Mouse (Mus musculus): ENCODE measurements around the gene 4930402H24Rik. TPM values are rescaled to one million over a fixed set of nuclear protein-coding genes. Genes with fewer than 3 reads are reported as not detected.

The 4930402H24Rik gene
- polyA plus RNA-seq, 1 experiment from 2014 or later: 40.6 TPM

DNA sequence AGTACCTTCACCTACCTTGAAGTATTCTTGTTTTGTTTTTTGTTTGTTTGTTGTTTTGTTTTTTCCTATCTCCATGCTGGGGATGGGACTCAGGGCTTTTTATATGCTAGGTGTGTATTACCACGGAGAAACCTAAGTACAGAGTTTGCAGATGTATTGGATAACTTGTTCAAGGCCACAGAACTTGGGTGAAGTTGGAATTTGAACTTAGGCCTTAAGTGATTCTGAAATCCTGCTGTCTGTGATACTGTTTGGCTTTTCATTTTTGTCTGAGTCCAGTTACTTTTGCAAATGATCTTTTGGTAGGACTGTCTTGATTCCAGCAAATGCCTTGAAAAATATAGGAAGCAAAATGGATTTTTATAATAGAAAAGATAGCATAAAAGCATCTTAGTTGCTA is 5.5 kb upstream of the 4930402H24Rik start:
- Histone ChIP-seq H3K4me1 (peaks cover 15% of the 10 kb centered on the region), H3K4me2 (no peak overlapping the region), H3K27me3 (no peaks in the 10 kb centered on the region), H3K9me3 (replicated peaks) (no peaks in the 10 kb centered on the region), H3K9ac (no peak overlapping the region), H3K4me3 (replicated peaks) (no peak overlapping the region), H3K36me3 (no peaks in the 10 kb centered on the region), H3K27ac (no peak overlapping the region)
- WGBS: 69% methylated on average over 1 of the region's 1 CpGs
- ATAC-seq (replicated peaks; ENCODE audit: low FRiP score): no peak

DNA sequence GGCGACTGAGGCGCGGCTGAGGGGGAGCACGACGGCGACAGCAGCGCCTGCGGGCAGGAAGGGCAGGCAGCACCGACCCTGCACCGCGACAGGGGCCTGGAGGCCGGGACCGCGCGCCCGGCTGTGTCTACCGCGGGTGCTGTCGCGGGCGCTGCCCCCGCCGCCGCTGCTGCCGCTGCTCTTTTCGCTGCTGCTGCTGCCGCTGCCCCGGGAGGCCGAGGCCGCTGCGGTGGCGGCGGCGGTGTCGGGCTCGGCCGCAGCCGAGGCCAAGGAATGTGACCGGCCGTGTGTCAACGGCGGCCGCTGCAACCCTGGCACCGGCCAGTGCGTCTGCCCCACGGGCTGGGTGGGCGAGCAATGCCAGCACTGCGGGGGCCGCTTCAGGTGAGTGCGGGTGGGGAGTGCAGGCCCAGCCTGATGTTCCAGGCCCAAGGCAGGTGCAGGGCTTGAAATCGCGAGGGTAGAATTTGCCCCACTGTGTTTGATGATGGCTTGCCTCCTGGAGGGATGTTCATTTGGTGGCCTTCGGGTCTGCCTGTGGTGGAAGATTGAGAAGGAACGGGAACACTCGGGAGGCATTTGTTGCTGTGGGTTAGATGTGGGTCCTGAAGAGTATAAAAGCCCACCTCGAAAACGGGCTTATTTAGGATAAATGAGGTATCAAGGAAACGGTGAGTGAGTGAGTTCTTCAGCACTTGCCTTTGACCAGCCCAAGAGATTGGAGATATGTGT is 544 bp upstream of the 4930402H24Rik start:
- ATAC-seq (replicated peaks; ENCODE audit: low FRiP score): peak; percentile 75

DNA sequence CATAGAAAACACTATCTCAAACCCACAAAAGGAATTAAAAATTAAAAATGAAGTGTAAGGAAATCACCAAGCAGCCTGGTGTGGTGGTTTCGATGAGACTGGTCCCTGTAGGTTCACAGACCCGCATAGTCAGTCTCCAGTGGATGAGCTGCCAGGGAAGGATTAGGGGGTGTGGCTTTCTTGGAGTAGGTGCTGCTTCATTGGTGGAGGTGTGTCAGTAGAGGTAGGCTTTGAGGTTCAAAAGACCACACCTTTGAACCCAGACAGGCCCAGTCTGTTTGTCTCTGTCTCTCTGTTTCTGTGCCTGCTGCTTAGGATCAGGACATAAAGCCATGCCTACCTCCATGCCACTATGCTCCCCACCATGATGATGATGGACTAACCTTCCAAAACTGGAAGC is 7.4 kb downstream of the 4930402H24Rik start:
- WGBS: 83% methylated on average over 2 of the region's 2 CpGs
- H3K36me3 ChIP-seq: 0 out of 2 replicates have a peak, but pooled peaks cover 8% of the 10 kb centered on the region
- no peaks in the 10 kb centered on the region for H3K9me3 ChIP-seq (replicated peaks)
- no peak for ATAC-seq (replicated peaks; ENCODE audit: low FRiP score)
- H3K9ac ChIP-seq: no peak overlapping the region
- no peak overlapping the region for H3K4me2 ChIP-seq
- no peak overlapping the region for H3K4me3 ChIP-seq (replicated peaks)
- 0 out of 2 replicates have a peak, but pooled peaks cover 5% of the 10 kb centered on the region for H3K4me1 ChIP-seq
- H3K27me3 ChIP-seq: no peaks in the 10 kb centered on the region
- no peak overlapping the region for H3K27ac ChIP-seq

More for the DNA sequence above, 544 bp upstream of the 4930402H24Rik start:
- Histone ChIP-seq H3K9me3 (replicated peaks) (no peaks in the 10 kb centered on the region), H3K9ac (peak overlapping the region; percentile 96), H3K27me3 (no peaks in the 10 kb centered on the region), H3K27ac (peak overlapping the region; percentile 80), H3K4me3 (replicated peaks) (peak overlapping the region; percentile 93), H3K36me3 (0 out of 2 replicates have a peak, but pooled peaks cover 3% of the 10 kb centered on the region), H3K4me2 (peak overlapping the region; percentile 76), H3K4me1 (peaks cover 22% of the 10 kb centered on the region)
- WGBS: under 1% methylated on average over 47 of the region's 58 CpGs

DNA sequence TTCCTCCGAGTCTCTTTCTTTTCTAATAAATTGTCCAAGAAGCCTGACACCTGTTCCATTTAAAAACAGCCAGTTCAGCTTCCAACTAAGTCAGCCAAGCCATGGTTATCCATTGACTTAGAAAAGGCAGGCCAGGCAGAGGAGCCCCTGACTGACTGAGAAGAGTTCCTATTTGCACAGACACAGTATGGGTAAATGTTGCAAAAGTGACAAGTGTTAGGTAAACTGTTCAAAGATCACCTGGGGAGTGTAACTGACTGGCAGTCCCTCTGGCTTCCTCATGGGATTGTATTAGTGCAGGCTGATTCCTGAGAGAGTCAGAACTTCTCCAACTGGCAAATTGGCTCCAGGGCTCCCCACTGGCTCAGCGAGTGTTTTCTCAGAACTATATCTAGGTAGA is 8.3 kb downstream of the 4930402H24Rik start:
- ATAC-seq (replicated peaks; ENCODE audit: low FRiP score): no peak
- Histone ChIP-seq H3K9me3 (replicated peaks) (no peaks in the 10 kb centered on the region), H3K4me1 (0 out of 2 replicates have a peak, but pooled peaks cover 5% of the 10 kb centered on the region), H3K27ac (no peak overlapping the region), H3K27me3 (no peaks in the 10 kb centered on the region), H3K36me3 (0 out of 2 replicates have a peak, but pooled peaks cover 4% of the 10 kb centered on the region), H3K9ac (no peak overlapping the region), H3K4me3 (replicated peaks) (no peak overlapping the region), H3K4me2 (no peak overlapping the region)
- WGBS: 85% methylated on average over 2 of the region's 2 CpGs

DNA sequence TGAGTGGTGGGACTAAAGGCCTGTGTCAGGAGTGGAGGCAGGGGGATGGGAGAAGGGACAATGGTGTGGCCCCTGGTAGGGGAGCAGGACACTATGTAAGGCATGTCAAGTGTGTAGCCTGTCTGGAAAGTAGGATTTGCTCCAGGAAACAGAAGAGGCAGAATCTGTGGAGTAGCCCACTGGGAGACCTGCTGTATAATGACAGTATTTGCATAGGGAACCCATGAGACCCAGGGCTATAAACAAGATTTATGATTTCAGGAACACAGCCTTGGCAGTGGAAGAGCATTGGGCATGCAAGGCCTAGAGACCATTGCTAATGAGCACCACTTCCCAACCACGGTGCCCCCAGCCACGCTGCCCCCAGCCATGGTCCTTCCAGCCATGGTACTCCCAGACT is 9.3 kb downstream of the 4930402H24Rik start:
- WGBS: 62% methylated on average over 2 of the region's 2 CpGs
- no peak overlapping the region for H3K27ac ChIP-seq
- no peaks in the 10 kb centered on the region for H3K27me3 ChIP-seq
- no peak overlapping the region for H3K4me2 ChIP-seq
- no peak overlapping the region for H3K4me3 ChIP-seq (replicated peaks)
- no peak for ATAC-seq (replicated peaks; ENCODE audit: low FRiP score)
- 0 out of 2 replicates have a peak, but pooled peaks cover 4% of the 10 kb centered on the region for H3K36me3 ChIP-seq
- no peak overlapping the region for H3K9ac ChIP-seq
- H3K9me3 ChIP-seq (replicated peaks): no peaks in the 10 kb centered on the region
- H3K4me1 ChIP-seq: 0 out of 2 replicates have a peak, but pooled peaks cover 5% of the 10 kb centered on the region

DNA sequence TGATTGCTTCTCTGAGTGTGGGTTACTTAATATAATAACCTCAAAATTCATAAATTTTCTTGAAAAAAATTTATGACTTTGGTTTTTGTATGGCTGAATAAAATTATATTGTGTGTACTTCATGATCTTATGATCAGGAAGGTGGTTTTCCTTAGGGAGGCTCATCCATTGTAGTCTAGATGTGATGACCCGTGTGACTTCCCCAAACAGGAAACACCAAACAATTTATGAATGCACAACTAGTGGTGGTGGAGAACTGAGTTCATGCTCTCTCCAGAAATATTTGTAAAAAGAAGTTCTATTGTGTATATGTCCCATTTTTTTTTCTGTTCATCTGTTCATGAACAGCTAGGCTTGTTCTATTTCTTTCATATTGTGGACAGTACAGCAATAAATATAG is 18.8 kb downstream of the 4930402H24Rik start:
- WGBS: 84% methylated on average over 1 of the region's 1 CpGs
- no peak overlapping the region for H3K4me2 ChIP-seq
- no peaks in the 10 kb centered on the region for H3K9me3 ChIP-seq (replicated peaks)
- no peak overlapping the region for H3K9ac ChIP-seq
- H3K27me3 ChIP-seq: no peaks in the 10 kb centered on the region
- no peak overlapping the region for H3K27ac ChIP-seq
- H3K4me1 ChIP-seq: no peaks in the 10 kb centered on the region
- ATAC-seq (replicated peaks; ENCODE audit: low FRiP score): no peak
- H3K36me3 ChIP-seq: peaks cover 3% of the 10 kb centered on the region; the same call in 1 of the 2 replicates
- no peak overlapping the region for H3K4me3 ChIP-seq (replicated peaks)

DNA sequence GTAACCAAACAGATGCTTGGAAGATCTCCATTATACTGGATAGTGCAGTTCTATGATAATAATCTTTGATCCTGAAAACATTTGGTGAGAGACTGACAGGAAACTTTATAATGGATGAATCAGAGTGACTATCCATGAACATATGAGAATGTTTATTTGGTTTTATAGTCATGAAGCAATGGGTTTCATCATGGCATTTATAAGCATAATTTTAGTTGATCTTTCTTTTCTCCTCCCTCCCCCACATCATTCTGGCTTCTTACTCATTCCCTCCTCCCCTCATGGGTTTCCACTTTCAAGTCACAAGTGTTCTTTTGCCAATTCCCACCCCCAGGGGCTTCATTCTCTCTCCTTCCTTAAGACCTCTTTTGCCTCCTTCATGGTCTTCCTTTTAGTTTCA is 19.2 kb downstream of the 4930402H24Rik start:
- Histone ChIP-seq H3K27ac (0 out of 2 replicates have a peak overlapping the region, but pooled peaks have one; percentile 22), H3K4me2 (no peak overlapping the region), H3K4me3 (replicated peaks) (no peak overlapping the region), H3K36me3 (peaks cover 3% of the 10 kb centered on the region; the same call in 1 of the 2 replicates), H3K9me3 (replicated peaks) (no peaks in the 10 kb centered on the region), H3K9ac (no peak overlapping the region), H3K27me3 (no peaks in the 10 kb centered on the region), H3K4me1 (no peaks in the 10 kb centered on the region)
- ATAC-seq (replicated peaks; ENCODE audit: low FRiP score): no peak

DNA sequence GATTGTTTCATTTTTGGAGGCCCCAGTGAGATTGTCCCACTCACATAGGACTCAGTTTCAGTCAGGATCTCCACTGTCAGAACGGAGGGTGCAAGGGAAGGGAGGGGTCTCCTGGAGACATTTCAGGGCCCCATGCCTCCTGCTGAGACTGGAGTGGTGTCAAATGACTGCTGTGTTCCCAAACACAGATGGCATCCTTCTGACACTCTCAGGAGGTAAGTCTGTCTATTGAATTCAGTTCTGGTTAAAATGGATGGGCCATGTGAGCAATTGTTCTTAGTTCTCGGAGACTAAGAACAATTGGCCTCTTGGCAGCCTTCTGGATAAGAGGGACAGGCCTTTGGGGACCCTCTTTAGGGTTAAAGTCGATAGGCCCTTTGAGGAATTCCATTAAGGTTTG is 28.8 kb downstream of the 4930402H24Rik start:
- no peak overlapping the region for H3K4me2 ChIP-seq
- H3K9ac ChIP-seq: no peak overlapping the region
- 64% methylated on average over 3 of the region's 3 CpGs for WGBS
- H3K27ac ChIP-seq: no peak overlapping the region
- H3K4me1 ChIP-seq: no peaks in the 10 kb centered on the region
- ATAC-seq (replicated peaks; ENCODE audit: low FRiP score): no peak
- H3K9me3 ChIP-seq (replicated peaks): no peaks in the 10 kb centered on the region
- peaks cover 13% of the 10 kb centered on the region; the same call in 1 of the 2 replicates for H3K36me3 ChIP-seq
- H3K27me3 ChIP-seq: no peaks in the 10 kb centered on the region
- H3K4me3 ChIP-seq (replicated peaks): no peak overlapping the region

DNA sequence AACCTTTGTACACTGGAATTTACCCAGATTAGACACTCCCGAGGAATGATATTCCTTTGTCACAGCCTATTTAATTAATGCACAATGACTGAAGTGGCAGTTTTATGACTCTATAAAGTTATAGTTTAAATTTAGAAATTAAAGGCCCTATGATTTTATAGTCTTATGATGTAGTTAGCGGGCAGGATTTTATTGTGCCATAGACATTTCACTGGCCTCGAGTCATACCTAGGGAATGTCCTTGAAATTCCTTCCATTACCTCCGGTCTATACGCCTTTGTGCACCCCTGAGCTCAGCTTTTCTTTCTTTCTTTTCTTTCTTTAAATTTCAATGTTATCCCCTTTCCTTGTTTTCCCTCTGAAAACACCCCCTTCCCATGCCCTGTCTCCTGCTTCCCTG is 35.3 kb downstream of the 4930402H24Rik start:
- Histone ChIP-seq H3K36me3 (no peaks in the 10 kb centered on the region), H3K27ac (no peak overlapping the region), H3K9ac (no peak overlapping the region), H3K9me3 (replicated peaks) (no peaks in the 10 kb centered on the region), H3K4me2 (no peak overlapping the region), H3K27me3 (no peaks in the 10 kb centered on the region), H3K4me3 (replicated peaks) (no peak overlapping the region), H3K4me1 (no peaks in the 10 kb centered on the region)
- no peak for ATAC-seq (replicated peaks; ENCODE audit: low FRiP score)
- 91% methylated on average over 5 of the region's 5 CpGs for whole genome bisulfite sequencing

DNA sequence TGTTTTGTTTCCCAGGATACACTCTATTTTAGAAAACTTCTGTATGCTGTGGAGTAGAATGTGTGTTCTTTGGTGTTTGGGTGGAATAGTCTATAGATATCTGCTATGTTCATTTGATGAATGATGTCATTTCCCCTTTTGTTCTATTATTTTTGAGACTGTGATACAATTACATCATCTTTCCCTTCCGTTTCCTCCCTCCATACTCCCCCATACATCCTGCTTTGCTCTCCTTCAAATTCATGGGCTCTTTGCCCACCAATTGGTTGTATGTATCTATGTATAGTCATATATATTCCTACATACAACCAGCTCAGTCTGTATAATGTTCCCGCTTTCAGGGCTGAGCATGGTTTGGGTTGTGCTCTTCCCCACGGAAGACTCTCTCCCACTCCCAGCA is 44.1 kb downstream of the 4930402H24Rik start:
- Histone ChIP-seq H3K4me3 (replicated peaks) (no peak overlapping the region), H3K9ac (no peak overlapping the region), H3K27me3 (no peaks in the 10 kb centered on the region), H3K36me3 (no peaks in the 10 kb centered on the region), H3K27ac (no peak overlapping the region), H3K4me2 (no peak overlapping the region), H3K9me3 (replicated peaks) (no peaks in the 10 kb centered on the region), H3K4me1 (no peaks in the 10 kb centered on the region)
- ATAC-seq (replicated peaks; ENCODE audit: low FRiP score): no peak
- WGBS: 75% methylated on average over 3 of the region's 3 CpGs

DNA sequence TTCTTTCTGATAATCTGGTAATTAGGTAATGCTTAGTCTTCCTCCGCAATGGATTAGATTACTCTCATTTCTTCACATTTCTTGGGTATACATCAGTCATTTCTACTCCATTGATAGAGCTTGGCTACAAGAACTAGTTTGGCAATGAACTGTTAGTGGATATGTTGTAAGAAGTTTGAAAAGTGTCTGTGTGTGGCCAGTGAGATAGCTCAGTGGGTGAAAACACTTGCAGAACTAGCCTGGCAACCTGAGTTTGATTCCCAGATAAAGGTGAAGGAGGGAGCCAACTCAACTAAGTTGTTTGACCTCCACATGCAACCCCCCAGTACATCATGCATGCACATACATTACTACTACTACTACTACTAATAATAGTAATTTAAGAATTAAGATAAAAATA is 53.2 kb downstream of the 4930402H24Rik start:
- H3K4me2 ChIP-seq: no peak overlapping the region
- no peak for ATAC-seq (replicated peaks; ENCODE audit: low FRiP score)
- H3K9me3 ChIP-seq (replicated peaks): no peaks in the 10 kb centered on the region
- H3K4me3 ChIP-seq (replicated peaks): no peak overlapping the region
- no peaks in the 10 kb centered on the region for H3K27me3 ChIP-seq
- H3K9ac ChIP-seq: no peak overlapping the region
- no peaks in the 10 kb centered on the region for H3K36me3 ChIP-seq
- H3K4me1 ChIP-seq: no peaks in the 10 kb centered on the region
- 100% methylated on average over 1 of the region's 1 CpGs for WGBS
- H3K27ac ChIP-seq: no peak overlapping the region

DNA sequence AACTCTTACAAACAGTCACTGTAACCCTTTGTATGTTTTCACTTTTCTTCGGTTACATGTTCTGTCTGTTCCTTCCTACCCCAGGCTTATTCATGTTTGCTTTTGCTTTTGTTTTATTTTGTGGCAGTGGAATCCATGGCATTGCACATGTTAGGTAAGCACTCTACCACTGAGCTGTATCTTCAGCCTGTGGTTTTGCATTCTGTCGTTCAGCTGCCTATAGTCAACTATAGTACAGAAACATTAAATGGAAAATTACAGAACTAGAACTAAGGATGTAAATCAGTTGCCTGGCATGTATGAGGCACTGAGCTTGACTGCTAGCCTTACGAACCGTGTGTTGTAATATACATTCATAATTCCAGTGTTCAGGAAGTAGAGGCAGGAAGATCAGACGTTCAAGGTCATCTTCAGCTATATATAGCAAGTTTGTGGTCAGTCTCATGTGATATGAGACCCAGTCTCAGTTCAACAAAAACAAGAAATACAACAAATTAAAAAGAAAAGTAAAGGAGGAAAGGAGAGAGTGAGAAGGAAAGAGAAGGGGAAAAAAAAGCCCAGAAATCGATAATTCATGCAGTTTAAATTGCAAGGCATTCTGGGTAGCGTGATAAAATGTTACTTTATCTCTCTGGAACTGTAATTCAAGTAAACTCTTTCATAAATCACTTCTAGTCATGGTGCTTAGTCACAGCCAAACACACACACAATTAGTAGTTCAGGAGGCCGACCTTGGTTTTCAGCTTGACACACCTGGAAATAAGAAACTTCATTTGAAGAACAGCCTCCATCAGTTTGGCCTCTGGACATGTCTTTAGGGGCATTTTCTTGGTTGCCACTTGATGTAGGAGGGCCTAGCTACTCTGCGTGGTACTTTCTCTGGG is 54.6 kb downstream of the 4930402H24Rik start:
- H3K4me2 ChIP-seq: no peak overlapping the region
- 60% methylated on average over 9 of the region's 9 CpGs for WGBS
- H3K36me3 ChIP-seq: no peaks in the 10 kb centered on the region
- no peak overlapping the region for H3K4me3 ChIP-seq (replicated peaks)
- H3K9ac ChIP-seq: no peak overlapping the region
- H3K4me1 ChIP-seq: no peaks in the 10 kb centered on the region
- no peak overlapping the region for H3K27ac ChIP-seq
- H3K9me3 ChIP-seq (replicated peaks): no peaks in the 10 kb centered on the region
- no peak for ATAC-seq (replicated peaks; ENCODE audit: low FRiP score)
- no peaks in the 10 kb centered on the region for H3K27me3 ChIP-seq

Measured in kidney, embryonic 15.5 days (tissue).